Mouse (Mus musculus): Measurements from ENCODE around the gene Ube2n. TPM values are rescaled to one million over a fixed set of nuclear protein-coding genes. Genes with fewer than 3 reads are reported as not detected.
"Not testable (repeated sequence)": the region's sequence is repeated elsewhere in the genome, so short reads cannot be mapped to it uniquely, and the experiment has no call there.

Ube2n gene
- total RNA-seq, 2 experiments from 2014 or later = 135 to 136 TPM

- DNase-seq (ENCODE audit: low spot score in 2 of 2) = no peak
Measured at GRCm38 (mm10) chr10:95525037-95525675, 10.2 kb downstream of the Ube2n start.

- no peak for DNase-seq (ENCODE audit: low spot score in 2 of 2)
Measured at GRCm38 (mm10) chr10:95525871-95526270, 10.9 kb downstream of the Ube2n start.

DNA sequence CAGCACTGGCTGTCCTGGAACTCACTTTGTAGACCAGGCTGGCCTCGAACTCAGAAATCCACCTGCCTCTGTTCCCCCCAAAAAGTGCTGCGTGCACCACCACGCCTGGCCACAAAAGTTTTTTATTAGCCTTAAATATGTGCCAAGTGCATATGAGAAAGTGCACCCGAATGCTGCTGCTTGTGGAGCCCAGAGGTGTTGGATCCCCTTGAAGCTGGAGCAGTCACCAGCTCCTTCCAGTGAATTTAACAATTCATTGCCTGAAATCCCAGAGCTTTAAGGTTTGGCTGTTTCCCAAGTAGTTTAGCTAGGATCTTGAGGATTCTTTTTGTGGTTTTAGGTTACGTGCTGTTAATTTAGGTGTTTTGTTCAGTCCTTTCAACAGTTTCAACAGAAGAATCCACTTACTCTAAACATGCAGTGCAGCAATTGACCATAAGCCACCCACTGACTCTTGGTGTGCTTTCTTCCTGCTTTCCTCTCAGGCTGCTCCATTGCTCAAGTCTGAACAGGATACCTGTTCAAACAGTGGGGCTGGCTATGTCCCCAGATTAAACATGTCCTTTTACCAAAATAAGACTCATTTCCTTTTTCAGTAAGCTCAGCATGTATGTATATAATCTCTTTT lies 11.7 kb downstream of the Ube2n start:
- no peak for DNase-seq (ENCODE audit: low spot score in 2 of 2)

- no peak for DNase-seq (ENCODE audit: low spot score in 2 of 2)
Measured at GRCm38 (mm10) chr10:95530551-95531121, 15.7 kb downstream of the Ube2n start.

DNA sequence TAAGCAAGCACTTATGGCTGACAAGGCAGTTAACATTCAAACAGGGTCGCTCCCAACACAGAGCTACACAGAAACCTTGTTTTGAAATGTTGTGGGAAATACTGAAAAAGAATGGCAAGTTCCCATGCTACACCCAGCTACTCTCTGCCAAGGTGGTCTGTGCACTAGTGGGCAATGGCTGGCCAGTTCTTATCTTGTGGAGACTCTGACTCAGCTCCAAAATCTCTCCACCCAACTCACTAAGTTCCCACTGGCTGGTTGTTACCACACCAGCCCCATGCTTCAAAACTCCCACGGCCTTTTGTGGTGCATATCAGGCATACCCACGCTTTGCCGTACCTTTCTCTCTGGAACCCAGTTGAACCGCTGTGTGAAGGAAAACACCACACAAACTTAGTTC lies 18.0 kb downstream of the Ube2n start:
- no peak for DNase-seq (ENCODE audit: low spot score in 2 of 2)

DNA sequence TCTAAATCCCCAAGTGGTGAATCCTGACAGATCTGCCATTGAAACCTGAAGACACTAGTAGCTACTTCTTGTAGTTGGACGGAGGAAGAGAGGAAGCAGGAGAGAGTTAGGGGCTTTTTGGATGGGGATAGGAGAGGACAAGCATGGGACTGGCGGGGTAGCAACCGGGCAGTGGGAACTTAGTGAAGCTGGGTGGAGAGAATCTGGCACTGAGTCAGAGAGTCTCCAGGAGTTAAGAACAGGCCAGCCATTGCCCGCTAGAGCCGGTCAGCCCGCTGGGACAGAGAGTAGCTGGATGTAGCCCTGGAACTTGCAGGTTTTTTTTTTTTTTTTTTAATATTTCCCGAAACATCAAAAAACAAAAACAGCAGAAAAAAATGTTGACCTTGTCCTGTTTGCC lies 18.4 kb downstream of the Ube2n start:
- DNase-seq (ENCODE audit: low spot score in 2 of 2) = no peak

- DNase-seq (ENCODE audit: low spot score in 2 of 2) = no peak
Measured at GRCm38 (mm10) chr10:95535399-95536221, 20.7 kb downstream of the Ube2n start.

- DNase-seq (ENCODE audit: low spot score in 2 of 2) = no peak
Measured at GRCm38 (mm10) chr10:95536222-95536541, 21.2 kb downstream of the Ube2n start.

GRCm38 (mm10) chr10:95539260-95539659 lies 24.3 kb downstream of the Ube2n start:
- no peak for DNase-seq (ENCODE audit: low spot score in 2 of 2)

DNA sequence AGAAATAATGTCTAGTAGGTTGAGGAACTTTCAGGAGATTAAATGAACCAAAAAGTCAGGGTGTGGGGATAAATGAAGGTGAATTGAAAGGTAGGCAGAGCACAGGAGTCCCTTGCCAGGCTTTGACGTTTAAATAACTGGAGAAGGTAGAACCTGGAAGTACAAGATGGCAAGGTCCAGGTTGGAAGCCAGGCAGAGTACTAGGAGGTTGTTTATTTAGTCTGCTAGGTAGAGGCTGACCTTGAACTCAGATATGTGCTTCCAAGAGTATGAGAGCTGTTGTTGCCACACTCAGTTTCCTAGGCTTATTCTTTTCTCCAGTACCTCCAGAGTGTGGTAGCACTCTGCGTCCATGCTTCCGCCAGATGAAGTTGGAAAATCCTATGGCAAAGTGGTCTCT lies 24.9 kb downstream of the Ube2n start:
- DNase-seq (ENCODE audit: low spot score in 2 of 2) = no peak

- DNase-seq (ENCODE audit: low spot score in 2 of 2) = no peak
Measured at GRCm38 (mm10) chr10:95542916-95543315, 28.0 kb downstream of the Ube2n start.

DNA sequence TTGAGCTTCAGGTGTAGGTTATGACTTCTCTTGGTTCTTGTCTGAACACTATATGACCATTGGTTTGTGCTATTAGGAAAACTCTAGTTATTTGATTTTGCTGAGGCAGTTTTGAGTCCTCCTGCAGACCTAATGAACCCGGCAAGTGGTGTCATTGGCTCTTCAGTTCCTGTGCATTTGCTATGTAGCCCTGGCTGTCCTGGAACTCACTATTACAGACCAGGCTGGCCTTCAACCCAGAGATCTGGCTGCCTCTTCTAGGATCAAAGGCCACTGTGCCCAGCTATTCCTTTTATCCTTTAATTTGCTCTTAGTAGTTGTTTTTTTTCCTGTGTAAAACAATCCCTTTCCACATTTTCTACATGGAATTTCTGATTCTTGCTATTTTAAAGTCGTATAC lies 28.4 kb downstream of the Ube2n start:
- DNase-seq (ENCODE audit: low spot score in 2 of 2) = no peak

GRCm38 (mm10) chr10:95544004-95544403 lies 29.1 kb downstream of the Ube2n start:
- no peak for DNase-seq (ENCODE audit: low spot score in 2 of 2)

DNA sequence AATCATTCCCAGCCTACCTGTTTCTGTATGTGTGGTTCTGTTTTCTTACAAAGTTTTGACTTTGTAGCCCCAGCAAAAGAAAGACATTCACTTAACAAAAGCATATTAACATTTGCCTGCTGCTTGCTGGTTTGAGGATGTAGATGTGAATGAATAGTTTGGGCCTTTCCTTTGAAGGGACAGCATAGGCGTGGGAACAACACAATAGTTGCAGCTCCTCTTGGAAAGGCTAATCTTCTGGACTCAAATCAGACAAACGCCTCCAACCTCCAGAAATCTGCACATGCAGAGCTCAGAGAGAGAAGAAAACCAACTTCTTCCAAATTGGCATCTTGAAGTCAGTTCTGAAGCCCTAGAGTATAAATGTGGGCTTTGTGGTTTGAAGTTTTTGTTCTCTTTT lies 29.7 kb downstream of the Ube2n start:
- DNase-seq (ENCODE audit: low spot score in 2 of 2) = no peak

- DNase-seq (ENCODE audit: low spot score in 2 of 2) = no peak
Measured at GRCm38 (mm10) chr10:95545051-95545450, 30.1 kb downstream of the Ube2n start.

DNA sequence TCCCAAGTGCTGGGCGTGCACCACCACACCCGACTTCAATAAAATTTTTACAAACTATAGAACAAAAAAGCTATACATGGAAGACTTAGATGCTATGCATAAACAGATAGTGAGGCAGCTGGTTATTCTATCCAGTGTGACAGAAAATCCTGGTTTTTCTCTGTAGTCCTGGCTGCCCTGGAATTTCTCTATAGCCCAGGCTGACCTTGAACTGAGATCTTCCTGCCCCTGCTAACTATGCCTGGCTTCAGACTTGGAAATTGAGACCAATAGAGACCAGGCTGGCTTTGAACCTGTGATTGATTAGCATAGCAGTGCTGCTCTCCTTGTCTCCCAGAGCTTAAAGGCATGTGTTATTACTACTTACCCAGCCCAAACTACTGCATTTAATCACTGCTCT lies 31.2 kb downstream of the Ube2n start:
- no peak for DNase-seq (ENCODE audit: low spot score in 2 of 2)

- DNase-seq (ENCODE audit: low spot score in 2 of 2) = no peak
Measured at GRCm38 (mm10) chr10:95548154-95548826, 33.3 kb downstream of the Ube2n start.

DNA sequence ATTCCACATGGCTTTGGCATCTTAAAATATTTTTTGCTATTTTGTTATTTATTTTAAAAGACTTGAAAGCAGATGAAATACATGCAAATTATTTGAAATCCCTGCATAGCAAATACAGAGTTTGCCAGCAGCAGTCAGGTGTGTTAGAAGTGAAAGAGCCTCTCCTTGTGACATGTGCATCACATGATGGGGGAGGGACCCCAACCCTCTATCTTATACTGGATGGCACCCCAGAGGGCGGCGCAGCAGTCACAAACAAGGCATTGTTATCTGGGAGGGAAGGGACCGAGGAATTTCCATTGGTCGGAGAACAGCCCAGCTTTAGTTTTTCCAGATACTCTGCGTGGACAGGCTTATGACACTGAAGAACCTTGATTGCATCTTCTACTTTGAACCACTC lies 34.1 kb downstream of the Ube2n start:
- DNase-seq (ENCODE audit: low spot score in 2 of 2) = not testable (repeated sequence)

- DNase-seq (ENCODE audit: low spot score in 2 of 2) = no peak
Measured at GRCm38 (mm10) chr10:95550506-95550905, 35.6 kb downstream of the Ube2n start.

DNA sequence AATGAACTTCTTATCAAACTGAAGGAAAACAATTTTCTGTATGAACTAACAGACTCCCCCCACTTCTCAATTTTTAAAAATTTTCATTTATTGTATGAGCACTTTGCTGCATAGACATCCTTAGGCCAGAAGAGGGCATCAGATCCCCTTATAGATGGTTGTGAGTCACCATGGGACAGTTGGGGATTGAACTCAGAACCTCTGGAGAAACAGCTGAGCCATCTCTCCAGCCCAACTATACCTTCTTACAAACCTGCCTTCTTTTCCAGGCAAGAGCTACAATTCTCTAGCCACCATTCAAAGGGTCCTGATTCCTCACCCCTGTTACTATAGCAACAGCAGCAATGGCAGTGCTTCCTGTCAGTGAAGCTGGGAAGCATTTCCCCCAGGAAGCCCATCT lies 36.8 kb downstream of the Ube2n start:
- DNase-seq (ENCODE audit: low spot score in 2 of 2) = no peak

GRCm38 (mm10) chr10:95552326-95552725 lies 37.4 kb downstream of the Ube2n start:
- DNase-seq (ENCODE audit: low spot score in 2 of 2) = no peak

GRCm38 (mm10) chr10:95555866-95556265 lies 40.9 kb downstream of the Ube2n start:
- no peak for DNase-seq (ENCODE audit: low spot score in 2 of 2)
